In genomic region chr7:19341761-19342409, GRCm38 (mm10) we compare ENCODE assay signal across 8 mouse cellular contexts. TPM values are rescaled to one million over a fixed set of nuclear protein-coding genes. Genes with fewer than 3 reads are reported as not detected.
DNase-seq lines count a peak whose midpoint lies in the region; ATAC-seq lines count a peak whose summit lies in the region.

No protein-coding gene starts in this region.

- H3K27me3 ChIP-seq in liver, embryonic 11.5 days (replicated peaks; ENCODE audit: control insufficient read depth, insufficient read depth, low read length): peaks cover 22% of the 10 kb centered on the region
- H3K27me3 ChIP-seq in neural tube, embryonic 13.5 days: peaks cover 22% of the 10 kb centered on the region

- H3K9me3 ChIP-seq in liver, embryonic 11.5 days (ENCODE audit: control insufficient read depth, low read length): no peaks in the 10 kb centered on the region
- no peaks in the 10 kb centered on the region for H3K9me3 ChIP-seq in neural tube, embryonic 13.5 days

- 1% methylated on average over 41 of the region's 41 CpGs for WGBS in liver, embryonic 11.5 days
- WGBS in neural tube, embryonic 13.5 days: 1% methylated on average over 41 of the region's 41 CpGs

- peaks cover 29% of the 10 kb centered on the region for H3K4me1 ChIP-seq in liver, embryonic 11.5 days (replicated peaks; ENCODE audit: control insufficient read depth, insufficient read depth, low read length)
- peaks cover 37% of the 10 kb centered on the region for H3K4me1 ChIP-seq in neural tube, embryonic 13.5 days (replicated peaks)

- no peak for DNase-seq in liver, embryonic 11.5 days (ENCODE audit: low spot score)
- DNase-seq in liver: no peak
- DNase-seq in cerebellum, postnatal 25 days: peak; percentile 63 to 70
- peak; percentile 67 to 75 for DNase-seq in heart, adult 9 months (ENCODE audit: low spot score in 2 of 2)
- DNase-seq in kidney, postnatal 4 days: peak; percentile 39 to 44
- DNase-seq in T-cell, adult 2 months (ENCODE audit: low spot score): no peak
- no peak for DNase-seq in spleen, postnatal 36 days (ENCODE audit: low spot score in 2 of 2)

- H3K36me3 ChIP-seq in liver, embryonic 11.5 days (ENCODE audit: control insufficient read depth, insufficient read depth, low read length): no peaks in the 10 kb centered on the region
- H3K36me3 ChIP-seq in neural tube, embryonic 13.5 days: no peaks in the 10 kb centered on the region

- H3K4me2 ChIP-seq in liver, embryonic 11.5 days: peak overlapping the region; percentile 69
- H3K4me2 ChIP-seq in neural tube, embryonic 13.5 days: peak overlapping the region; percentile 85

- ATAC-seq in liver, embryonic 11.5 days (replicated peaks; ENCODE audit: low FRiP score): no peak
- ATAC-seq in neural tube, embryonic 13.5 days (ENCODE audit: low read depth): no peak

- peak overlapping the region; percentile 44 for H3K4me3 ChIP-seq in liver, embryonic 11.5 days (ENCODE audit: low read depth, low read length)
- peak overlapping the region; percentile 45 for H3K4me3 ChIP-seq in neural tube, embryonic 13.5 days

- no peak overlapping the region for H3K27ac ChIP-seq in liver, embryonic 11.5 days (ENCODE audit: low read depth, low read length)
- no peak overlapping the region for H3K27ac ChIP-seq in neural tube, embryonic 13.5 days (replicated peaks)

- no peak overlapping the region for H3K9ac ChIP-seq in liver, embryonic 11.5 days (ENCODE audit: low read depth, low read length)
- peak overlapping the region; percentile 66 for H3K9ac ChIP-seq in neural tube, embryonic 13.5 days

RNA-seq across cellular contexts. Expression of gene Ercc1, which starts 2.7 kb away (rescaled TPM):
- 46.4 and 46.8 TPM in 2 replicates for polyA plus RNA-seq in liver, embryonic 11.5 days (2014; fragmentation: Nextera tagmentation; extraction: Ambion mirVana)
- polyA plus RNA-seq in neural tube, embryonic 13.5 days (2015; fragmentation: Nextera tagmentation; extraction: Ambion mirVana): 90.7 and 96.1 TPM in 2 replicates

RNA-seq across cellular contexts. Expression of gene Cd3eap, which starts 17.4 kb away (rescaled TPM):
- 28.7 and 30.2 TPM in 2 replicates for polyA plus RNA-seq in liver, embryonic 11.5 days (2014; fragmentation: Nextera tagmentation; extraction: Ambion mirVana)
- 19.8 and 21.1 TPM in 2 replicates for polyA plus RNA-seq in neural tube, embryonic 13.5 days (2015; fragmentation: Nextera tagmentation; extraction: Ambion mirVana)

RNA-seq across cellular contexts. Expression of gene Ppp1r13l, which starts 17.7 kb away (rescaled TPM):
- polyA plus RNA-seq in liver, embryonic 11.5 days (2014; fragmentation: Nextera tagmentation; extraction: Ambion mirVana): 3.9 and 4.2 TPM in 2 replicates
- 1.2 and 3.4 TPM in 2 replicates for polyA plus RNA-seq in neural tube, embryonic 13.5 days (2015; fragmentation: Nextera tagmentation; extraction: Ambion mirVana)

RNA-seq across cellular contexts. Expression of gene Fosb, which starts 32.0 kb away (rescaled TPM):
- polyA plus RNA-seq in liver, embryonic 11.5 days (2014; fragmentation: Nextera tagmentation; extraction: Ambion mirVana): 0.07 TPM in 1 of 2 replicates, not detected in the other
- 0.06 and 0.19 TPM in 2 replicates for polyA plus RNA-seq in neural tube, embryonic 13.5 days (2015; fragmentation: Nextera tagmentation; extraction: Ambion mirVana)

RNA-seq across cellular contexts. Expression of gene Ercc2, which starts 39.9 kb away (rescaled TPM):
- 14.0 and 15.6 TPM in 2 replicates for polyA plus RNA-seq in liver, embryonic 11.5 days (2014; fragmentation: Nextera tagmentation; extraction: Ambion mirVana)
- 18.6 and 20.5 TPM in 2 replicates for polyA plus RNA-seq in neural tube, embryonic 13.5 days (2015; fragmentation: Nextera tagmentation; extraction: Ambion mirVana)

Comparison
In these comparisons a context has a peak if more than half of its experiments do, and no peak if none do; other contexts are left out.
1. DNase-seq: peak in cerebellum, postnatal 25 days (2 of 2), heart, adult 9 months (2 of 2) and kidney, postnatal 4 days (2 of 2); none in liver, embryonic 11.5 days (single experiment), liver (single experiment), T-cell, adult 2 months (single experiment) and spleen, postnatal 36 days (0 of 2).